Mouse (Mus musculus) MN1 (cell line): ENCODE data around the gene Acp5.

Source experiments
- DNase-seq: peaks from one replicate; pipeline ENCODE4 v3.0.0-alpha.2; 2016; ENCODE audit warnings: low spot score

The Acp5 gene

DNA sequence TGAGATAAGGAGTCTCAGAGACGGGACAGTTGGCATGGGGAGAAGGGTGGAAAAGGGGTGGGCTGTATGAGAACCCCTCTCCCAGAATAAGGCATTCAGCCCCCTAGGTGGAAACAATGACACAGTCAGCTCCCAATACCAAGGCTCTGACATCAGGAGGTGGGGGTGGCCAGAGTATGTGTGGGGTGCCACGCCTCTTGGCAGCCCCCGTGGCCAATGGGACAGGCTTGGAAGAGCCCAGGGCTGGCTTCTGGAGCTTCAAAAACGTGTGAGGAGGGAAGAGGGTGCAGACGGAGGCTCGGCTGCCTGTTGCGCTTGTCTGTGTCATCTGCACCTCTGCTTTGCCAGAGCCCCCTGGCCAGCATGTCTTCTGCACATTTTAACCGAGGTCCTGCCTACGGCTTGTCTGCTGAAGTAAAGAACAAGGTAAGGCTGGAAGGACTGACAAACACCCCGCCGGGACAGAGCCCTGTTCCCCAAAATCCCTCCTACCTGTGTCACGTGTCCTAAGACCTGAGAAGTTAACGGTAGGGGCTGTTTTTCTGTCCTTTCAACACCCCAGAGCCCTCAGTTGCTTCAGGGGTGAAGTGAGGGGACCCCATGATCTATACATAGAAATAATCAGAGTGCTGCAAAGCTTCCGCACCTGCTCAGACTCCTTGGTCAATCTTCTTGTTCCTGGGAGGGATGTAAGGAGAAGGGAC, 36.4 kb downstream of the Acp5 start, which contains the start of gene Cnn1:
Gene Cnn1 (plus strand): TSS at position 224 of the 704 bp plus-strand sequence.
- no peak for DNase-seq

DNA sequence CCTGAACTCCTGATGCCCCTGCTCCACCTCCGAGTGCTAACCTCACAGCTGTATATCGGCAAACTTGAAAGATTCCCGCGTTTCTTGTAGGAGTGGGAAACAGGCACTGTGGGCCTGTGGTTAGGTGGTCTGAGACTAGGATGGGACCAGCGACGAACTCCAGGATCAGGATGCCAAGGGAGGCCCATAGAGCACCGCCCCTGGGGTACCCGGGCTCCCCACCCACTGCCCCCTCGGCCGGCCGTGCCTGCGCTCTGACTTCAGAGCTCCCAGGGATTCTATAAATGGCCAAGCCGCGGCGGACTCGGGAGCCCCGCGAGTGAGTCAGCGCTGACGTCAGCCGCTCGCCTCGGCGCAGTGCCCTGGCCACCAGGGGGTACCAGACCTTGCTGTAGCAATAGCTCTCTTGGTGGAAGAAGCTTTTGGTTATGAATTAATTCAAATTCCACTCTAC, 39.6 kb downstream of the Acp5 start:
- DNase-seq = peak; percentile 76

DNA sequence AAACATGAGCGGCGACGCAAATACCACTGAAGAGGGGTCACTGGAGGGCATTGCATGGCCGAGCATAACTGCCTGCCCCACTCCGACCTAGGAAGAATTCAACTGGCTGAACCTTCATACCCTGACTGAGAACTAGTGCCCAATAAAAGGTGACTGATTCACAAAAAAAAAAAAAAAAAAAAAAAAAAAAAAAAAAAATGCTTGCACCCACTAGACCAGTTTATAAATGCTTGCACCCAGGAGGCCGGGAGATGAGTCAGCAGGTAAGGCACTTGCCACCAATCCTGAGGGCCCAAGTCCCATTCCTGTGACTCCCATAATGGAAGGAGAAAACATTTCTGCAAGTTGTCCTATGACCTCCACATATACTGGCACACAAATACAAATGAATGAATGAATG, 42.8 kb downstream of the Acp5 start:
- DNase-seq = no peak

DNA sequence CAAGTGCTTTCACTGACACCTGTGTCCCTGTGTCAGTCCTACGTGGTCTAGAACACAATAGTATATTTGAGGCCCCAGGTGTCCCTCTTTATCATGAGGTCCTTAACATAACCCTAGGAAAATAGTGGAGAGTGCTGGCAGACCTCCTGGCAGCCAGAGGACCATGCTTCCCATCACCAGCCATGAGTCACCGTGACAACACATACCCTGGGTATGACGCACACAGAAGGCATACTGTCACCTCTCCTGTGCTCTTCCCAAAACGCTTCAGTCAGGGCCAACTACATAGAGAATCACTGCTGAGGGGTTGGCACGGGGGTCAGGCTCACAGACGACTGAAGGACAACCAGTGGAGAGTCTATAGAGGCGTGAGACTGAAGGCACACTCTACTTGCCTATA, 45.5 kb downstream of the Acp5 start:
- DNase-seq = no peak

GRCm38 (mm10) chr9:22089281-22089680, 46.2 kb downstream of the Acp5 start:
- no peak for DNase-seq

- DNase-seq = no peak
Observed at GRCm38 (mm10) chr9:22087034-22087618, 48.4 kb downstream of the Acp5 start.

GRCm38 (mm10) chr9:22086012-22086411, 49.5 kb downstream of the Acp5 start:
- no peak for DNase-seq

DNA sequence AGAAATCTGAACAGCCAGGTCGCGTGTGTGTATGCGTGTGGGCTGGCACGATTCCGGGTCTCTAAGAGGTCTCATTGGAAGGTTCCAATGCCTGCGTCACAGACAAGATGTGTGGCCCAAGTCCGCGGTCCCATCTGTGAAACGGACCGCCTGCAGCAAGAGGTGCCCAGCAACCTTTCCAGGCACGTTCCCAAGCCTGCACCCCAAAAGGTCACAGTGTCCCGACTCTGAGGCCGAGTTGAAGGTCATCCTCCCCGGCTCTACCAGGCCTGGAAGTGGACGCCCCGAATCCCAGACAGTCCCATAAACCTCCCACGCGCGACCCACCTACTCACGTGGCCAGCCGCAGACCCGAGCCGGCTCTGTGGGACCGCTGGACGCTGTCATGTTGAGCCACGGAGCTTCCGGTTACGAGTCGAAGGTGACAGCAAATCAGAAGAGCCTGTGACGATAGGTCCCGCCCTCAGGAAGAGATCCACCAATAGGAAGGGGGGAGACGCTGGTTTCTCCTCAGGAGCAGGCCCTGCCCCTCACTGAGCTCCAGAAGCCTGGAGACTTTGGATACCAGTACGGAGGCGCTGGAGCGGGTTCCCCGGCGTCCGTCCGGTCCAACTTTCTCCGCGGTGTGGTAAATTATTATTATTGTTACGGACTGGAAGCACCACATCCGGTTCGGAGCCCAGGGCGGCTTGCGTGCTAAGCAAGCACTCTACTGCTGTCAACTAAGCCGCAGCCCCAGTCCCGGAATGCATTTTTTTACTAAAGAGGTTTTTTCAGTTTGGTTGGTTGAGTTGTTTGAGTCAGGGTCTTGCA, 50.3 kb downstream of the Acp5 start, which contains the start of gene Ecsit:
Gene Ecsit (minus strand): TSS at position 417 of the 813 bp plus-strand sequence.
- peak; percentile 88 for DNase-seq

- no peak for DNase-seq
Observed at GRCm38 (mm10) chr9:22084667-22085021, 50.9 kb downstream of the Acp5 start.
